Mouse (Mus musculus): Measurements from ENCODE around the gene Fbxw16. TPM values are rescaled to one million over a fixed set of nuclear protein-coding genes. Genes with fewer than 3 reads are reported as not detected.

The Fbxw16 gene
- total RNA-seq (2023): not detected

GRCm38 (mm10) chr9:109449040-109449439, at the start of gene Fbxw16:
Gene Fbxw16, minus strand, starts transcription at chr9:109449140.

GRCm38 (mm10) chr9:109495775-109496174, 46.8 kb upstream of the Fbxw16 start, which contains the start of gene Fbxw19:
Gene Fbxw19, minus strand, starts transcription at chr9:109495875.

GRCm38 (mm10) chr9:109404196-109404595, 44.7 kb downstream of the Fbxw16 start, which contains the start of gene Fbxw22:
Gene Fbxw22, minus strand, starts transcription at chr9:109404296.

Other genes starting within 250 kb of the Fbxw16 start
- not detected for gene Fbxw20, start 214.4 kb downstream of the Fbxw16 start, total RNA-seq (2023)
- gene Fbxw14, start 161.5 kb downstream of the Fbxw16 start, total RNA-seq (2023): not detected
- not detected for gene Fbxw28, start 109.5 kb downstream of the Fbxw16 start, total RNA-seq (2023)
- gene Fbxw22, start 44.8 kb downstream of the Fbxw16 start, total RNA-seq (2023): not detected
- gene Fbxw19, start 46.7 kb upstream of the Fbxw16 start, total RNA-seq (2023): not detected
- gene Fbxw15, start 119.1 kb upstream of the Fbxw16 start, total RNA-seq (2023): not detected
- not detected for gene Fbxw24, start 176.9 kb upstream of the Fbxw16 start, total RNA-seq (2023)
- not detected for gene Fbxw25, start 215.5 kb upstream of the Fbxw16 start, total RNA-seq (2023)